Mouse (Mus musculus) kidney, adult 9 months (tissue): ENCODE measurements at regions not wholly inside any gene's neighbourhood (a gene's known extent, or its start where the extent isn't known, plus 50 kb on each side); places are given as distances from the start of the nearest gene placed in this dataset.
A peak's percentile ranks its signal among the peaks of the same experiment; 100 is the strongest.

Experiments used
- DNase-seq: peaks from one replicate; pipeline ENCODE4 v3.0.0; 2022

DNA sequence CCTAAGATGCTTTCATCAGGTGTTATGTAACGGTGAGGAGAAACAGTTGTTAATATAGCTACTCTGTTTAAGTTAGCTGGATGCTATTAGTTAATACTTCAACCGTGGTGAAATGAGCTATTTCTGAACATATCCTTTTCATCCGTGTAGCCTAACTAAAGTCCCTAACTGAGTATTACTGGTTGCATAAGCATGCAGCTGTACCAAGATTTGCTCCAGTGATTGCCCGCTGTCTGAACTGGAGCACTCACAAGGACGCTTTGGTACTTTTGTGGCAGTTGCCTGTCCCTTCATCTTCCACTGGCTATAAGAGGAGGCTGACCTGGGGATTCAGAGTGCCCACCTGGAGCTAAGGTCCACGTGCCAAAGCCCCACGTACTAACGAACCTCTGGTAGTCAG lies 65.3 kb upstream of the Lnx1 start:
- peak; percentile 45 for DNase-seq

DNA sequence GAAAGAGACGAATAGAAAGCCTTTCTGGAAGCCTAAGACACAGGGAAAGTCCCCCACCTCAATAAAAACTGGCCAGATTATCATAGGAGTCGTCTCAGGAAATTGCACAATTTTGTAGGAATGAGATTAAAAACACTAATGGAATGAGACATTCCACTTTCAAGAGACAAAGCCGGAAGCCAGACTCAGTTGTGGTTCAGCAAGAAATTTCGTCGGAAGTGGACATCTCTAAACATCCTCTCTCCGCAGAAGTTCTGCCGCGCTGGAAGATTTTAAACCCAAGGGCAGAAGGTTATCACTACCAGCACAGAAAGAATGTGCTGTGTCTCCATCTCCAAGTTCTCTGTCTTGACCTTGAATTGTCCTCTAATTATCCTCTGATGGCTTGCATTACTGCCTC lies 63.5 kb upstream of the Lnx1 start:
- peak; percentile 38 for DNase-seq

- DNase-seq: peak; percentile 28
Measured at GRCm38 (mm10) chr5:74765061-74765767, 62.5 kb upstream of the Lnx1 start.

DNA sequence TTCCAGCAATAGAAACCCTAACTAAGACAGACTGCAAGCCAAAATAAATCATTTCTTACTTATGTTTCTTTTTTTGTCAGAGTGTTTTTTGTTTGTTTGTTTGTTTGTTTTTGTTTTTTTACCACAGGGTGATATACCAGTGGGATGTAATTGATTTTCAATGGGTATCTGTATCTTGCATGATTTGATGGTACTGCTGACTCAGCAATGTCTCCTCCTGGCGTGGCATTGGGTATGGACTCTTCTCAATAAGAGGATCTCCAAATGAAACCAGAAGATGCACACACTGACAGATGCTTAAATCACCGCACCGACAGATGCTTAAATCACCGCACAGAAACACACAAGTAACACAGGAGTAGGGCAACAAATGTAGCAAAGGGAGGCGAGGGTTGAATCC lies 54.8 kb upstream of the Lnx1 start:
- DNase-seq: no peak

DNA sequence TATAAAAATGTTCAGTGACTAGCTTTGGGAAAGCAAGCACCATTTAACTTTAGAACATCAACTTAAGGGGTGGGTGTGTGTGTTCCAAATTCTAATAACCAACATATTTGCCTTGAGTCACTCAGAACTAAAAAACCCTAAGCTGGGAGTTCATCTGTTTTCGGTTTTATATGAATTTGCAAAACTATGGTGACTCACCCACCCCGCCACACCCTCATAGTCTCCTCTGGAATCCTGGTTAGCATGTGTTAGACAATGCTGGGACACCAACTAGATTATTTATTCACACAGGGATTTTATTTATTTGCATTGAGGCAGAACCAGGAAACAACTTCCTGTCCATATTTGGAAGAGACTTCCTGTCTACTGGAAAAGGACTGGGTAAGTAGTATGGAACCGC lies 50.2 kb upstream of the Lnx1 start:
- no peak for DNase-seq
